Mouse (Mus musculus): ENCODE data around the gene Acss1.

The Acss1 gene

GRCm38 (mm10) chr2:150667820-150668766 is at the start of gene Acss1:
Gene Acss1, minus strand, starts transcription at chr2:150668500.
- DNase-seq (ENCODE audit: low spot score in 2 of 2): no peak

GRCm38 (mm10) chr2:150712167-150712674 is 43.9 kb upstream of the Acss1 start:
- DNase-seq (ENCODE audit: low spot score in 2 of 2): no peak

GRCm38 (mm10) chr2:150691481-150692170 is 23.3 kb upstream of the Acss1 start:
- DNase-seq (ENCODE audit: low spot score in 2 of 2): no peak

GRCm38 (mm10) chr2:150690216-150690615 is 21.9 kb upstream of the Acss1 start:
- DNase-seq (ENCODE audit: low spot score in 2 of 2): no peak

- no peak for DNase-seq (ENCODE audit: low spot score in 2 of 2)
These were observed 21.0 kb upstream of the Acss1 start, which contains the start of gene Vsx1 for GRCm38 (mm10) chr2:150689223-150689800. Gene Vsx1, minus strand, starts transcription at chr2:150689360.

GRCm38 (mm10) chr2:150688541-150689186 is 20.4 kb upstream of the Acss1 start:
- DNase-seq (ENCODE audit: low spot score in 2 of 2): no peak

- no peak for DNase-seq (ENCODE audit: low spot score in 2 of 2)
These were observed 19.7 kb upstream of the Acss1 start for GRCm38 (mm10) chr2:150687871-150688540.

- DNase-seq (ENCODE audit: low spot score in 2 of 2): no peak
These were observed 17.1 kb upstream of the Acss1 start for GRCm38 (mm10) chr2:150685389-150685788.

- no peak for DNase-seq (ENCODE audit: low spot score in 2 of 2)
These were observed 16.2 kb upstream of the Acss1 start for GRCm38 (mm10) chr2:150684451-150684850.

GRCm38 (mm10) chr2:150681581-150681980 is 13.3 kb upstream of the Acss1 start:
- no peak for DNase-seq (ENCODE audit: low spot score in 2 of 2)

GRCm38 (mm10) chr2:150678392-150678791 is 10.1 kb upstream of the Acss1 start:
- DNase-seq (ENCODE audit: low spot score in 2 of 2): no peak

- no peak for DNase-seq (ENCODE audit: low spot score in 2 of 2)
These were observed 7.2 kb upstream of the Acss1 start for GRCm38 (mm10) chr2:150675525-150675924.

GRCm38 (mm10) chr2:150674900-150675299 is 6.6 kb upstream of the Acss1 start:
- no peak for DNase-seq (ENCODE audit: low spot score in 2 of 2)

- no peak for DNase-seq (ENCODE audit: low spot score in 2 of 2)
These were observed 5.6 kb upstream of the Acss1 start for GRCm38 (mm10) chr2:150673929-150674328.

GRCm38 (mm10) chr2:150671609-150672290 is 3.5 kb upstream of the Acss1 start:
- no peak for DNase-seq (ENCODE audit: low spot score in 2 of 2)

- no peak for DNase-seq (ENCODE audit: low spot score in 2 of 2)
These were observed 2.6 kb upstream of the Acss1 start for GRCm38 (mm10) chr2:150670926-150671325.

GRCm38 (mm10) chr2:150669454-150670045 is 1.2 kb upstream of the Acss1 start:
- DNase-seq (ENCODE audit: low spot score in 2 of 2): no peak

GRCm38 (mm10) chr2:150668956-150669355 is 656 bp upstream of the Acss1 start:
- DNase-seq (ENCODE audit: low spot score in 2 of 2): no peak

GRCm38 (mm10) chr2:150667065-150667819 is 1.1 kb downstream of the Acss1 start:
- DNase-seq (ENCODE audit: low spot score in 2 of 2): no peak
